In genomic region chr2:69585886-69586398, GRCm38 (mm10) we compare ENCODE assay signal across 8 mouse cellular contexts. TPM values are rescaled to one million over a fixed set of nuclear protein-coding genes. Genes with fewer than 3 reads are reported as not detected.
DNase-seq lines count a peak whose midpoint lies in the region; ATAC-seq and TF ChIP-seq lines count a peak whose summit lies in the region.

Lrp2 (minus strand) TSS chr2:69586065.

- WGBS in heart, embryonic 16.5 days: under 1% methylated on average over 40 of the region's 45 CpGs

- peak within 1 kb of the TSS; percentile 81 for H3K4me2 ChIP-seq in heart, embryonic 16.5 days (ENCODE audit: low read depth, low read length)

- no peaks in the 10 kb centered on the region for H3K9me3 ChIP-seq in heart, embryonic 16.5 days (replicated peaks; ENCODE audit: control insufficient read depth, low read length)

- intact Hi-C loops in left cerebral cortex, adult 2 months (cut with DNase I): no loop called here
- intact Hi-C loops in left cerebral cortex, postnatal 14 days (cut with DNase I): no loop called here

- H3K4me3 ChIP-seq in left cerebral cortex, adult 2 months: peak within 1 kb of the TSS; percentile 49
- peak within 1 kb of the TSS; percentile 39 for H3K4me3 ChIP-seq in cortical plate, adult 2 months (ENCODE audit: insufficient read depth, low read length)
- H3K4me3 ChIP-seq in heart, embryonic 16.5 days (ENCODE audit: low read length): peak within 1 kb of the TSS; percentile 56

- peaks cover 33% of the 10 kb centered on the region for H3K27me3 ChIP-seq in heart, embryonic 16.5 days (ENCODE audit: control insufficient read depth, insufficient read depth, low read length)

- ATAC-seq in heart, embryonic 16.5 days (replicated peaks; ENCODE audit: extremely low read depth, insufficient read depth, low FRiP score): peak; percentile 47; the same call in 1 of the 2 replicates

- TF ChIP-seq CTCF in left cerebral cortex, adult 2 months (IDR thresholded peaks at IDR 0.05): no peak
- no peak for TF ChIP-seq CTCF in cortical plate, adult 2 months (IDR thresholded peaks at IDR 0.05; ENCODE audit: extremely low read depth, insufficient read depth, low read length)

- peak; percentile 13 to 17 for DNase-seq in left cerebral cortex, adult 2 months (ENCODE audit: extremely low spot score in 1 of 2, low spot score in 2 of 2)
- no peak for DNase-seq in left cerebral cortex, postnatal 14 days (ENCODE audit: low spot score in 2 of 2)
- peak; percentile 85 to 95 for DNase-seq in kidney, postnatal 25 days
- peak; percentile 62 for DNase-seq in lung, postnatal 10 days
- DNase-seq in retina, postnatal 1 day: peak; percentile 88
- DNase-seq in thymus, postnatal 36 days: no peak

- H3K27ac ChIP-seq in left cerebral cortex, adult 2 months: no peak within 1 kb of the TSS
- H3K27ac ChIP-seq in cortical plate, adult 2 months (ENCODE audit: insufficient read depth, low read length): no peak within 1 kb of the TSS
- no peak within 1 kb of the TSS for H3K27ac ChIP-seq in heart, embryonic 16.5 days (ENCODE audit: low read length)

- peak within 1 kb of the TSS; percentile 35 for H3K9ac ChIP-seq in heart, embryonic 16.5 days (ENCODE audit: low read length)

- H3K4me1 ChIP-seq in cortical plate, adult 2 months (ENCODE audit: control insufficient read depth, insufficient read depth, low read length): no peaks in the 10 kb centered on the region; the same call in 1 of the 2 replicates
- peaks cover 19% of the 10 kb centered on the region for H3K4me1 ChIP-seq in heart, embryonic 16.5 days (ENCODE audit: control insufficient read depth, insufficient read depth, low read length)

- no peaks in the 10 kb centered on the region for H3K36me3 ChIP-seq in heart, embryonic 16.5 days (ENCODE audit: control insufficient read depth, insufficient read depth)

- no peak for TF ChIP-seq POLR2A in cortical plate, adult 2 months (IDR thresholded peaks at IDR 0.05; ENCODE audit: extremely low read depth, insufficient read depth, low read length)

RNA-seq across cellular contexts. Expression of gene Lrp2, which starts in this region (rescaled TPM):
- total RNA-seq in left cerebral cortex, adult 2 months (2021): under 1 TPM; 0.07 TPM
- total RNA-seq in left cerebral cortex, postnatal 14 days (2021): under 1 TPM; 0.09 to 0.17 TPM
- polyA plus RNA-seq in cortical plate, adult 2 months (2012; rRNA removed): 0.04 and 0.10 TPM in 2 replicates
- polyA plus RNA-seq in heart, embryonic 16.5 days (2015; fragmentation: Nextera tagmentation; extraction: Ambion mirVana): 0.21 and 0.35 TPM in 2 replicates

Comparison
In these comparisons a context has a peak if more than half of its experiments do, and no peak if none do; other contexts are left out.
1. Peak in DNase-seq and H3K4me3 ChIP-seq in left cerebral cortex, adult 2 months; RNA of the gene not detected or under 1 TPM.
2. Peak in ATAC-seq, H3K4me3 ChIP-seq, H3K9ac ChIP-seq and H3K4me2 ChIP-seq in heart, embryonic 16.5 days; RNA of the gene not detected or under 1 TPM.
3. DNase-seq: peak in kidney, postnatal 25 days (2 of 2), lung, postnatal 10 days (single experiment) and retina, postnatal 1 day (single experiment); none in left cerebral cortex, postnatal 14 days (0 of 2) and thymus, postnatal 36 days (0 of 2).
4. Peak in every context shown above with its lines, with median percentiles within 50 percentile points of each other: H3K4me3 ChIP-seq.